Mouse (Mus musculus): ENCODE measurements at regions not wholly inside any gene's neighbourhood (a gene's known extent, or its start where the extent isn't known, plus 50 kb on each side); places are given as distances from the start of the nearest gene placed in this dataset.

DNA sequence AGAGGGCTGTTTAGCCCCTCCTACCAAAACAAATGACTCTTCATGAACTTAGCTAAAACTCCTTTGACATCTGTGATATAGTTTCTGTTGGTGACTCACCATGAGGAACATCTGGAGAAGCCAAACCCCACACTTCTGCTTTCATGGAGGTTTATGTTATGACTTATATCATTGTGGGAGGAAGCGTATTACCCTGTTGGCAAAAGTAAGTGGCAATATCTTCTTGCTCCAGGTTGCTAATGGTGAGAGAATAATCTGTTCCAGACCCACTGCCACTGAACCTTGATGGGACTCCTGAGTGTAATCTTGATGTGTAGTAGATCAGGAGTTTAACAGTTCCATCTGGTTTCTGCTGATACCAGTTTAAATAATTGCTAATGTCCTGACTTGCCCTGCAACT, 1096.2 kb upstream of the Tacstd2 start:
- DNase-seq, result no peak

DNA sequence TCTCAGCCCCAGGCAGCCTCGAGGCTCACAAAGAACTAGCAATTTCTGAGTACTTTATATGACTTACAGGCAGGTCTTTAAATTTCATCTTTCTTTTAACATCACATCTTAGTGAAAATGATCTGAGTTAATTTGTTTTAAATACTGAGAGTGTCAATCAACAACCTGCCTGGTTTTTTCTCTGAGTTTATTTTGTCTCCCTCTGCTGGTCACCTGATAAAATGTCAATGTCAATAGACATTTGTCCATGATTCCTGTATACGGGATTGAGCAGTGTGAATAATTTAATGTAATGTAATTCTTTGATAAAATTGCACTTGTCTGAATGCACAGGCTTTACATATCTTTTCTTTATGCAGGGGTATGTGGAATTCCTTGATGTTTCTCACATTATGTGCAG, 1070.4 kb upstream of the Tacstd2 start:
- no peak for DNase-seq

Measured in kidney, adult 8-10 months (tissue).